Mouse (Mus musculus) spleen, adult 2 months (tissue): ENCODE results near the gene Misp.

ENCODE experiments used
- CTCF ChIP-seq: fragments of 200-500 bp; IDR thresholded peaks from 2 replicates; pipeline ENCODE4 v1.5.1; 2011; ENCODE audit warnings: mild to moderate bottlenecking, inconsistent platforms; ENCODE audit not compliant: insufficient read depth, insufficient read length, insufficient replicate concordance; ENCODE audit errors: extremely low read depth
- POLR2A ChIP-seq: fragments of 200-500 bp; IDR thresholded peaks from 2 replicates; pipeline ENCODE4 v1.6.1; 2011; ENCODE audit warnings: low read depth, low read length, inconsistent platforms

- TF ChIP-seq POLR2A: no peak
- no peak for TF ChIP-seq CTCF
Measured at GRCm38 (mm10) chr10:79861230-79862048, 40.6 kb downstream of the Misp start.
